In genomic region chr5:113797149-113797882, GRCm38 (mm10) we compare ENCODE assay signal across 10 mouse cellular contexts. TPM values are rescaled to one million over a fixed set of nuclear protein-coding genes. Genes with fewer than 3 reads are reported as not detected.
A peak's percentile ranks its signal among the peaks of the same experiment; 100 is the strongest.
DNase-seq lines count a peak whose midpoint lies in the region; ATAC-seq lines count a peak whose summit lies in the region.
"Had no signal": no experiment of that assay in that cellular context is flagged by ENCODE, and none has a peak within 500 bp of the region (broad histone marks: within the 10 kb centered on the region; RNA-seq: fewer than 3 reads in every experiment).

No protein-coding gene starts in this region.

- 0 out of 2 replicates have a peak, but pooled peaks have one; percentile 16 for ATAC-seq in heart, embryonic 13.5 days (ENCODE audit: extremely low read depth, insufficient number of reproducible peaks, low FRiP score, low TSS enrichment)
- ATAC-seq in midbrain, embryonic 11.5 days (ENCODE audit: low FRiP score): no peak
- no peak for ATAC-seq in midbrain, embryonic 15.5 days (replicated peaks)
- ATAC-seq in limb, embryonic 12.5 days (ENCODE audit: insufficient number of reproducible peaks, insufficient read depth, low FRiP score, low TSS enrichment, low read depth): peak; percentile 1; the same call in 1 of the 2 replicates
- ATAC-seq in stomach, embryonic 14.5 days (ENCODE audit: insufficient number of reproducible peaks, insufficient read depth, low FRiP score, low read depth): no peak

- WGBS in heart, embryonic 13.5 days: 20% methylated on average over 19 of the region's 19 CpGs
- 14% methylated on average over 19 of the region's 19 CpGs for WGBS in midbrain, embryonic 11.5 days
- 12% methylated on average over 19 of the region's 19 CpGs for WGBS in midbrain, embryonic 15.5 days
- 3% methylated on average over 19 of the region's 19 CpGs for WGBS in limb, embryonic 12.5 days
- WGBS in stomach, embryonic 14.5 days: 18% methylated on average over 19 of the region's 19 CpGs

- H3K4me2 ChIP-seq in heart, embryonic 13.5 days: peak overlapping the region; percentile 58
- peak overlapping the region; percentile 17; the same call in 1 of the 2 replicates for H3K4me2 ChIP-seq in midbrain, embryonic 11.5 days
- no peak overlapping the region for H3K4me2 ChIP-seq in midbrain, embryonic 15.5 days
- H3K4me2 ChIP-seq in limb, embryonic 12.5 days: peak overlapping the region; percentile 91
- peak overlapping the region; percentile 61 for H3K4me2 ChIP-seq in stomach, embryonic 14.5 days (replicated peaks; ENCODE audit: low read depth, low read length)

- peak overlapping the region; percentile 23 for H3K4me3 ChIP-seq in heart, embryonic 13.5 days
- H3K4me3 ChIP-seq in midbrain, embryonic 11.5 days (ENCODE audit: low read depth, low read length): no peak overlapping the region
- H3K4me3 ChIP-seq in midbrain, embryonic 15.5 days: no peak overlapping the region
- peak overlapping the region; percentile 74 for H3K4me3 ChIP-seq in limb, embryonic 12.5 days (replicated peaks)
- peak overlapping the region; percentile 25 for H3K4me3 ChIP-seq in stomach, embryonic 14.5 days (ENCODE audit: low read depth, low read length)

- H3K4me1 ChIP-seq in heart, embryonic 13.5 days: peaks cover 36% of the 10 kb centered on the region
- peaks cover 17% of the 10 kb centered on the region for H3K4me1 ChIP-seq in midbrain, embryonic 11.5 days (ENCODE audit: control insufficient read depth, insufficient read depth, low read length)
- H3K4me1 ChIP-seq in midbrain, embryonic 15.5 days: peaks cover 6% of the 10 kb centered on the region; the same call in 1 of the 2 replicates
- peaks cover 84% of the 10 kb centered on the region for H3K4me1 ChIP-seq in limb, embryonic 12.5 days (replicated peaks)
- peaks cover 31% of the 10 kb centered on the region for H3K4me1 ChIP-seq in stomach, embryonic 14.5 days (ENCODE audit: control insufficient read depth, insufficient read depth, low read length)

- peaks cover 44% of the 10 kb centered on the region for H3K27me3 ChIP-seq in heart, embryonic 13.5 days (replicated peaks)
- H3K27me3 ChIP-seq in midbrain, embryonic 11.5 days (ENCODE audit: control insufficient read depth, insufficient read depth, low read length): 0 out of 2 replicates have a peak, but pooled peaks cover 4% of the 10 kb centered on the region
- H3K27me3 ChIP-seq in midbrain, embryonic 15.5 days (replicated peaks): peaks cover 4% of the 10 kb centered on the region; the same call in 1 of the 2 replicates
- H3K27me3 ChIP-seq in limb, embryonic 12.5 days: no peaks in the 10 kb centered on the region
- no peaks in the 10 kb centered on the region for H3K27me3 ChIP-seq in stomach, embryonic 14.5 days (ENCODE audit: control insufficient read depth, insufficient read depth, low read length)

- H3K9me3 ChIP-seq in heart, embryonic 13.5 days: no peaks in the 10 kb centered on the region
- no peaks in the 10 kb centered on the region for H3K9me3 ChIP-seq in midbrain, embryonic 11.5 days (ENCODE audit: control insufficient read depth, low read length)
- no peaks in the 10 kb centered on the region for H3K9me3 ChIP-seq in midbrain, embryonic 15.5 days
- H3K9me3 ChIP-seq in limb, embryonic 12.5 days: no peaks in the 10 kb centered on the region
- no peaks in the 10 kb centered on the region for H3K9me3 ChIP-seq in stomach, embryonic 14.5 days (ENCODE audit: control insufficient read depth, low read depth, low read length)

- intact Hi-C loops in heart, postnatal 10 days (cut with DNase I): no loop called here

- no peaks in the 10 kb centered on the region for H3K36me3 ChIP-seq in heart, embryonic 13.5 days
- no peaks in the 10 kb centered on the region for H3K36me3 ChIP-seq in midbrain, embryonic 11.5 days (ENCODE audit: control insufficient read depth, insufficient read depth, low read length)
- H3K36me3 ChIP-seq in midbrain, embryonic 15.5 days (replicated peaks): no peaks in the 10 kb centered on the region
- H3K36me3 ChIP-seq in limb, embryonic 12.5 days: peaks cover 41% of the 10 kb centered on the region
- peaks cover 3% of the 10 kb centered on the region; the same call in 1 of the 2 replicates for H3K36me3 ChIP-seq in stomach, embryonic 14.5 days (ENCODE audit: control insufficient read depth, insufficient read depth, low read length)

- DNase-seq in heart, postnatal 10 days: no peak
- DNase-seq in midbrain, embryonic 11.5 days (ENCODE audit: low spot score, missing footprints): peak; percentile 84
- no peak for DNase-seq in frontal cortex, postnatal 36 days (ENCODE audit: low spot score in 2 of 2)
- no peak for DNase-seq in right cerebral cortex, postnatal 36 days (ENCODE audit: low spot score in 2 of 2)
- DNase-seq: adrenal gland, postnatal 14 days; right cerebral cortex, adult 18-20 months had no signal

- H3K9ac ChIP-seq in heart, embryonic 13.5 days: peak overlapping the region; percentile 20
- H3K9ac ChIP-seq in midbrain, embryonic 11.5 days (ENCODE audit: low read length): peak overlapping the region; percentile 9; the same call in 1 of the 2 replicates
- H3K9ac ChIP-seq in midbrain, embryonic 15.5 days: no peak overlapping the region
- peak overlapping the region; percentile 73 for H3K9ac ChIP-seq in limb, embryonic 12.5 days (replicated peaks)
- H3K9ac ChIP-seq in stomach, embryonic 14.5 days (replicated peaks; ENCODE audit: low read depth, low read length): no peak overlapping the region

- H3K27ac ChIP-seq in heart, embryonic 13.5 days (replicated peaks): peak overlapping the region; percentile 50
- H3K27ac ChIP-seq in midbrain, embryonic 11.5 days (ENCODE audit: low read depth, low read length): no peak overlapping the region
- H3K27ac ChIP-seq in midbrain, embryonic 15.5 days: no peak overlapping the region
- H3K27ac ChIP-seq in limb, embryonic 12.5 days: peak overlapping the region; percentile 97
- H3K27ac ChIP-seq in stomach, embryonic 14.5 days (ENCODE audit: low read length): peak overlapping the region; percentile 81

RNA-seq across cellular contexts. Expression of gene Tmem119, which starts 3.0 kb away (rescaled TPM):
- polyA plus RNA-seq in heart, embryonic 13.5 days (2015; fragmentation: Nextera tagmentation; extraction: Ambion mirVana): 13.3 and 15.8 TPM in 2 replicates
- 10 to 100 TPM; 14.6 to 18.5 TPM for total RNA-seq in heart, postnatal 10 days (2021)
- 9.9 and 10.9 TPM in 2 replicates for polyA plus RNA-seq in midbrain, embryonic 11.5 days (2014; fragmentation: Nextera tagmentation; extraction: Ambion mirVana)
- polyA plus RNA-seq in midbrain, embryonic 15.5 days (2015; fragmentation: Nextera tagmentation; extraction: Ambion mirVana): 5.7 and 6.3 TPM in 2 replicates
- polyA plus RNA-seq in limb, embryonic 12.5 days (2016; fragmentation: Nextera tagmentation; extraction: Ambion mirVana): 236 and 242 TPM in 2 replicates
- polyA plus RNA-seq in stomach, embryonic 14.5 days (2014; fragmentation: Nextera tagmentation; extraction: Ambion mirVana): 46.1 and 49.0 TPM in 2 replicates

RNA-seq across cellular contexts. Expression of gene Iscu, which starts 24.8 kb away (rescaled TPM):
- polyA plus RNA-seq in heart, embryonic 13.5 days (2015; fragmentation: Nextera tagmentation; extraction: Ambion mirVana): 99.6 and 102 TPM in 2 replicates
- total RNA-seq in heart, postnatal 10 days (2021): 100 to 1,000 TPM; 122 to 123 TPM
- polyA plus RNA-seq in midbrain, embryonic 11.5 days (2014; fragmentation: Nextera tagmentation; extraction: Ambion mirVana): 117 and 121 TPM in 2 replicates
- 75.4 and 78.4 TPM in 2 replicates for polyA plus RNA-seq in midbrain, embryonic 15.5 days (2015; fragmentation: Nextera tagmentation; extraction: Ambion mirVana)
- polyA plus RNA-seq in limb, embryonic 12.5 days (2016; fragmentation: Nextera tagmentation; extraction: Ambion mirVana): 117 and 128 TPM in 2 replicates
- polyA plus RNA-seq in stomach, embryonic 14.5 days (2014; fragmentation: Nextera tagmentation; extraction: Ambion mirVana): 106 and 117 TPM in 2 replicates

RNA-seq across cellular contexts. Expression of gene Sart3, which starts 25.0 kb away (rescaled TPM):
- polyA plus RNA-seq in heart, embryonic 13.5 days (2015; fragmentation: Nextera tagmentation; extraction: Ambion mirVana): 32.0 and 34.5 TPM in 2 replicates
- 10 to 100 TPM; 19.6 to 20.5 TPM for total RNA-seq in heart, postnatal 10 days (2021)
- 49.6 and 55.2 TPM in 2 replicates for polyA plus RNA-seq in midbrain, embryonic 11.5 days (2014; fragmentation: Nextera tagmentation; extraction: Ambion mirVana)
- polyA plus RNA-seq in midbrain, embryonic 15.5 days (2015; fragmentation: Nextera tagmentation; extraction: Ambion mirVana): 53.3 and 57.5 TPM in 2 replicates
- 87.9 and 91.5 TPM in 2 replicates for polyA plus RNA-seq in limb, embryonic 12.5 days (2016; fragmentation: Nextera tagmentation; extraction: Ambion mirVana)
- 30.5 and 34.6 TPM in 2 replicates for polyA plus RNA-seq in stomach, embryonic 14.5 days (2014; fragmentation: Nextera tagmentation; extraction: Ambion mirVana)

RNA-seq across cellular contexts. Expression of gene Selplg, which starts 35.1 kb away (rescaled TPM):
- polyA plus RNA-seq in heart, embryonic 13.5 days (2015; fragmentation: Nextera tagmentation; extraction: Ambion mirVana): 1.2 and 1.3 TPM in 2 replicates
- total RNA-seq in heart, postnatal 10 days (2021): 1 to 10 TPM; 2.0 to 2.1 TPM
- 1.3 TPM in 2 replicates for polyA plus RNA-seq in midbrain, embryonic 11.5 days (2014; fragmentation: Nextera tagmentation; extraction: Ambion mirVana)
- polyA plus RNA-seq in midbrain, embryonic 15.5 days (2015; fragmentation: Nextera tagmentation; extraction: Ambion mirVana): 2.4 and 2.8 TPM in 2 replicates
- 1.4 and 1.8 TPM in 2 replicates for polyA plus RNA-seq in limb, embryonic 12.5 days (2016; fragmentation: Nextera tagmentation; extraction: Ambion mirVana)
- polyA plus RNA-seq in stomach, embryonic 14.5 days (2014; fragmentation: Nextera tagmentation; extraction: Ambion mirVana): 2.9 and 4.5 TPM in 2 replicates

Comparison
In these comparisons a context has a peak if more than half of its experiments do, and no peak if none do; other contexts are left out.
1. H3K9ac ChIP-seq: peak in heart, embryonic 13.5 days (single experiment), midbrain, embryonic 11.5 days (single experiment) and limb, embryonic 12.5 days (single experiment); none in midbrain, embryonic 15.5 days (single experiment) and stomach, embryonic 14.5 days (single experiment).
2. ATAC-seq: peak in heart, embryonic 13.5 days (single experiment) and limb, embryonic 12.5 days (single experiment); none in midbrain, embryonic 11.5 days (single experiment), midbrain, embryonic 15.5 days (single experiment) and stomach, embryonic 14.5 days (single experiment).
3. H3K27ac ChIP-seq: peak in heart, embryonic 13.5 days (single experiment), limb, embryonic 12.5 days (single experiment) and stomach, embryonic 14.5 days (single experiment); none in midbrain, embryonic 11.5 days (single experiment) and midbrain, embryonic 15.5 days (single experiment).
4. H3K4me3 ChIP-seq: peak in heart, embryonic 13.5 days (single experiment), limb, embryonic 12.5 days (single experiment) and stomach, embryonic 14.5 days (single experiment); none in midbrain, embryonic 11.5 days (single experiment) and midbrain, embryonic 15.5 days (single experiment).